Mouse (Mus musculus): ENCODE measurements at regions not wholly inside any gene's neighbourhood (a gene's known extent, or its start where the extent isn't known, plus 50 kb on each side); places are given as distances from the start of the nearest gene placed in this dataset.

DNA sequence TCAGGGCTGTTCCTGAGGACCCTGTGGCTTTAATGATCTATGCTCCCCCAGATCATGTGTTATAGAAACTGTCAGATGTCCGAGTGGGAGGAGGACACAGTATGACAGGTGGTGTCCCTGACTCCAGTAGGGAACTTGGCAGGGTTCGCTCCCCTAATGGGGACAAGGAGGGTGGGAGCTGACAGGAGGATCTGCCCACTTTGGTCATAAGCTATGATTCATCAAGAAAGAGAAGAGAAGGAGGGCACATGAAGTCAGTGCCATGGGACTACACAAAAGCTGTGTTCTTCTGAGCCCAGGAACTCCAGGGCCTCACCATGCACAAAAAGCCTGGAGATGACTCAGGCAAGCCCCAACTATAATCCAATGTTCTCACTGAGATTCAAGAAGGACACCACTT lies 162.2 kb upstream of the Brinp1 start:
- H3K4me3 ChIP-seq (replicated peaks) = no peak overlapping the region
- 51% methylated on average over 2 of the region's 2 CpGs for WGBS (ENCODE audit: insufficient replicate concordance)
- no peak for ATAC-seq (ENCODE audit: insufficient read depth)
- no peak overlapping the region for H3K4me2 ChIP-seq
- no peaks in the 10 kb centered on the region for H3K27me3 ChIP-seq
- no peaks in the 10 kb centered on the region for H3K4me1 ChIP-seq (replicated peaks)
- no peaks in the 10 kb centered on the region for H3K36me3 ChIP-seq (replicated peaks)
- no peaks in the 10 kb centered on the region for H3K9me3 ChIP-seq (replicated peaks)
- no peak overlapping the region for H3K27ac ChIP-seq (replicated peaks)
- H3K9ac ChIP-seq = no peak overlapping the region

DNA sequence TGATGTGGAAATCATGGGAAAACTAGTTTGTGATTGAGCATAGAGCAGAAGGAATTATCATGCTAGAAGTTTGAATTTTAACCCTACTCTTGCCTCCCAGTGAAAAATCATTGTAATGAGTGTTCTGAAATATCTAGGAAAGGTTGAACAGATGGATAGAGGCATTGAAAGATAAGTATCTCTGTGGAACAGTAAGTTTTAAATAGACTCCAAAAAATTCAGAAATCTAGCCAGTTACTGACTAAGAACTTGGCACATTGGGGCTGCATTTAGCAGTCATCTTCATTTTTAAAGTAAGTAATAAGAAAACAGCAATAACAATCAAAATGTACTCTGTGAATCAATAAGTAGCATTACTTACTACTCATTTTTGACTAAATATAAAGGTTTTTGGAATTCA lies 151.0 kb upstream of the Brinp1 start:
- Histone ChIP-seq H3K9ac (no peak overlapping the region), H3K27ac (replicated peaks) (no peak overlapping the region), H3K9me3 (replicated peaks) (no peaks in the 10 kb centered on the region), H3K4me2 (no peak overlapping the region), H3K4me1 (replicated peaks) (no peaks in the 10 kb centered on the region), H3K36me3 (replicated peaks) (no peaks in the 10 kb centered on the region), H3K27me3 (no peaks in the 10 kb centered on the region), H3K4me3 (replicated peaks) (no peak overlapping the region)
- no peak for ATAC-seq (ENCODE audit: insufficient read depth)

DNA sequence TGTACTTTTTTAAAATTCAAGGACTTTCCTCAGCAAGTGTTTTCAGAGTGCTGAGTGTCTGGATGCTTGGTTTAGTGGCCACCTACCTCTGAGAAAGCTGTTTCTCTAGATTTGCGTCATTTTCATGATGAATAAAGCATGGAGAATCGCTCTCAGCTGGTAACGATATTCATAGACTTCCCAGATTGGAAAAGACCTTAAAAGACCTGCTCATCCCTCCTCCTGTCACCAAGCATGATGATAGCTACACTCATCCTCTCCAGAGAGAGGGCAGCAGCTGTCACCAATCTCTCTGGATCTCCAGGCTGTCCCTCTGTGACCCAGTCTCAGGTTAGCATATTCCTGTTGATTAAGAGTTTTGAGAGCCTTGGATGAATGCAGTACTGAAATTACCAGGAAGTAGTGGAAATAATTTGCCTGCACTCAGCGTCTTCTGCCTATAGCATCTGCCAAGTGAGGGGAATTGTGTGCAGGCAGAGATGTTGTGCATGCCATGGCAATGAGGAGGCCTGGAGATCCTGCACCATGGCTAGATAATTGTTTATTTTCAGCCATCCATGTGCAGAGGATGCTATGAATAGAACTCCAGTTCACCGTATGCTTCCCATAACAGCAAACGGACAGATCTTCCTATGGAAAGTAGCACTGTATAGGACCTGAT lies 141.7 kb upstream of the Brinp1 start:
- H3K4me3 ChIP-seq (replicated peaks) = no peak overlapping the region
- no peak overlapping the region for H3K4me2 ChIP-seq
- H3K36me3 ChIP-seq (replicated peaks) = no peaks in the 10 kb centered on the region
- ATAC-seq (ENCODE audit: insufficient read depth) = no peak
- H3K27ac ChIP-seq (replicated peaks) = no peak overlapping the region
- 66% methylated on average over 6 of the region's 6 CpGs for WGBS (ENCODE audit: insufficient replicate concordance)
- no peaks in the 10 kb centered on the region for H3K9me3 ChIP-seq (replicated peaks)
- H3K27me3 ChIP-seq = no peaks in the 10 kb centered on the region
- no peak overlapping the region for H3K9ac ChIP-seq
- no peaks in the 10 kb centered on the region for H3K4me1 ChIP-seq (replicated peaks)

DNA sequence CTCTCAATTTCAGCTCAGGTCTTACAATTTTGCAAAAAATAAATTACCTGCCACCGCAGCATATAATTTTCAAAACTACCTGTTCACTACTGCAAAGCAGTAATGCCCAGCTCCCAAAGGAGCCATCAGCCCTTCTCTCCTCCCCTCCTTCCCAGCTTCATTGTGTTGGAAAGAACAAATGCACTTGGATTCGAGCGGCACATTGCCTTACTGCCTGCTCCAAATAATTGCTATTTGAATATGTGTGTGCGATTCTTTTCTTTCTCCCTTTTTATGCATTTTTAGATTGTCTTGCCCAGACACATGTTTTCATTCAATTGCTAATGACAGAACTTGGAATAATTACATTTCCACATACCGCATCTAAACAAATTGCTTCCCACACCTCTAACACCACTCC lies 123.9 kb upstream of the Brinp1 start:
- no peaks in the 10 kb centered on the region for H3K36me3 ChIP-seq (replicated peaks)
- WGBS (ENCODE audit: insufficient replicate concordance) = 71% methylated on average over 5 of the region's 5 CpGs
- no peaks in the 10 kb centered on the region for H3K4me1 ChIP-seq (replicated peaks)

DNA sequence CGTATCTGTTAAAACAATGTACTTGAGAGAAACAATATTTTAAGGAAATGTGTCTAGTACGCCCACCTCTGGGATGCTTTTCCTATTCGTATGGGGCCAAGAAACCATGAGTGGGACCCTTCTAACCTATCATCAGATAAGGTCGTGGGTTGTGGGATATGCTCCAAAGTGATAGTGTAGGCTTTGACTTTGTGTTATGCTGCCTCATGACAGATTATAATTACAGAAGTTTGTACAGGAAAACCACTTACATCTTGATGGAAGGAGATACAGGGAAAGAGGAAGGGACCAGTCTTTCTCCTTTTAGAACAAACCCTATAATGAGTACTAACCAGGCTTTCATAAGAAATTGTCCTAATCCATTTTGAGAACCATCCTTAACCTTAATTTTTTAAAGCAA lies 123.1 kb upstream of the Brinp1 start:
- Histone ChIP-seq H3K4me2 (no peak overlapping the region), H3K4me1 (replicated peaks) (no peaks in the 10 kb centered on the region), H3K9me3 (replicated peaks) (no peaks in the 10 kb centered on the region), H3K9ac (no peak overlapping the region), H3K27ac (replicated peaks) (no peak overlapping the region), H3K27me3 (no peaks in the 10 kb centered on the region), H3K4me3 (replicated peaks) (no peak overlapping the region), H3K36me3 (replicated peaks) (no peaks in the 10 kb centered on the region)
- WGBS (ENCODE audit: insufficient replicate concordance) = 15% methylated on average over 4 of the region's 4 CpGs
- ATAC-seq (ENCODE audit: insufficient read depth) = no peak

More for the DNA sequence above, 123.9 kb upstream of the Brinp1 start:
- Histone ChIP-seq H3K27me3 (no peaks in the 10 kb centered on the region), H3K9ac (no peak overlapping the region), H3K9me3 (replicated peaks) (no peaks in the 10 kb centered on the region), H3K27ac (replicated peaks) (no peak overlapping the region), H3K4me3 (replicated peaks) (no peak overlapping the region), H3K4me2 (no peak overlapping the region)
- no peak for ATAC-seq (ENCODE audit: insufficient read depth)

DNA sequence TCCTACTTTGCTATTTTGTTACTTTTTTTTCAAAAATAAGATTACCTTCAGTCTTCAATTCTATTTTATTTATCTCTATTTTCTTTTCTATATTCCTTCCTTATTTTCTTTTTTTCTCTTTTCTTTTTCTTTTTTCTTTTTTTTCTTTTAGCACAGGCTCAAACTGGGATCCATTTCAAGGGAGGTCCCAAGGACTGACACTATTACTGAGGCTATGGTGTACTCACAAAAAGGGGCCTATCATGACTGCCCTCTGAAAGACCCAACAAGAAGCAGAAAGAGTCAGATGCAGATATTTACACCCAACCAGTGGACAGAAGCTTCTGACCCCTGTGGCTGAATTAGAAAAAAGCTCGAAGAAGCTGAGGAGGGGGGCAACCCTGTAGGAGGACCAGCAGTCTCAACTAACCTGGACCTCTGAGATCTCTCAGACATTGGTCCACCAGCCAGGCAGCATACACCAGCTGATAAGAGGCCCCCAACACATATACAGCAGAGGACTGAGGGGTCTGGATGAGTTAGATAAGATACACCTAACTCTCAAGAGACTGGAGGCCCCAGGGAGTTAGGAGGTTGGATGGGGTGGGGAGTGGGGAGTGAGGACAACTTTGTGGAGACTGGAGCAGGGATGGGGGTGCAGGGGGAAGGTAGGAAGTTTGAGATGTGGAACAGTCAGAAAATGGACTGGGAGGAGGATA lies 85.6 kb upstream of the Brinp1 start:
- H3K4me3 ChIP-seq (replicated peaks) = no peak overlapping the region
- peaks cover 13% of the 10 kb centered on the region for H3K4me1 ChIP-seq (replicated peaks)
- peak; percentile 100 for ATAC-seq (ENCODE audit: insufficient read depth)
- H3K9ac ChIP-seq = no peak overlapping the region
- H3K36me3 ChIP-seq (replicated peaks) = no peaks in the 10 kb centered on the region
- 4% methylated on average over 1 of the region's 1 CpGs for WGBS (ENCODE audit: insufficient replicate concordance)
- peak overlapping the region; percentile 51 for H3K4me2 ChIP-seq
- peak overlapping the region; percentile 70; the same call in 1 of the 2 replicates for H3K27ac ChIP-seq (replicated peaks)
- no peaks in the 10 kb centered on the region for H3K9me3 ChIP-seq (replicated peaks)
- H3K27me3 ChIP-seq = no peaks in the 10 kb centered on the region

DNA sequence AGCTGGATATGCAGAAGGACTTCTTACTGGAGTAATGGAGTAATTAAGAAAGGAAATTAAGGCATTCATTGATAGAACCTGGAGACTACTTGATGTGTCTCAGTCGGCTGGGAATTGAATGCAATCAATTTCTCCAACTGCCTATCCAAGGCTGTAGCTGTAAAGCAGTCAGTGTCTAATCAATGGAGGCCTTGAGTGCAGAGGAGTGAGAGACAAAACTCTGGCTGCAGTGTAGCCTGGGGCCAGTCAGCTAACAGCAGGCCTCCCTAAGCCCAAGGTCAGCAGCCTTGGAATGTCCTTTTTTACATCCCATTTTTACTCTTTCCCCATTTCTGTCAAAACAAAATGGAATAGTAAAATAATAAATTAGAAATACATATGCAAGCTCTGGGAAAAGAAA lies 80.0 kb upstream of the Brinp1 start:
- Histone ChIP-seq H3K27me3 (no peaks in the 10 kb centered on the region), H3K27ac (replicated peaks) (no peak overlapping the region), H3K4me1 (replicated peaks) (peaks cover 8% of the 10 kb centered on the region), H3K36me3 (replicated peaks) (no peaks in the 10 kb centered on the region), H3K4me3 (replicated peaks) (no peak overlapping the region), H3K9ac (no peak overlapping the region), H3K4me2 (no peak overlapping the region), H3K9me3 (replicated peaks) (no peaks in the 10 kb centered on the region)
- 71% methylated on average over 1 of the region's 1 CpGs for WGBS (ENCODE audit: insufficient replicate concordance)
- no peak for ATAC-seq (ENCODE audit: insufficient read depth)

DNA sequence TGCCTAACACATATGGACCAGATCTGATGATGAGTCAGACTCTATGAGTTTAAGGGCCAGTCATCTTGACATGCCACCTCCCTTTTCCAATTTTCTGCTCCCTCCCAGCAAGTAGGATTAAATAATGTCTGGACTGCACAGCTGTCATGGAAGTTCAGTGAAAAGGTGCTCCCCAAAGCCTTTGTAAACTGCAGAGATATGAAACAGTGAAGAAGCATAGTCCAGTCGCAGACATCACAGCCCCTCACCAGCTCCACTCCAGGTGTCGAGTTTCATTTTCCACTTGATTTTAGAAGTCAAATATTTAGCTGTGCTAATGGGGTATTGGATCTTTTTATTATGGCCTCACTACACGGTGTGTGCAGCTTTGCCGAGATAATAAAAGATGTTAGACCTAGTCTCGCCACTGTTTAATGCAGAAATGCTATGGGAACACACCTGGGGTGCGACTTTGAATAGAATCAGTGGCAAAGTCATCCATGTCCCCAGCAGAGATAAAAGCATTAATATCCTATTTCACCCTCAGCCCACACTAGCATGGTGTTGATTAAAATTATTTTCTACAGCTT lies 66.0 kb upstream of the Brinp1 start:
- Histone ChIP-seq H3K36me3 (replicated peaks) (no peaks in the 10 kb centered on the region), H3K4me1 (replicated peaks) (no peaks in the 10 kb centered on the region), H3K27ac (replicated peaks) (no peak overlapping the region), H3K9ac (no peak overlapping the region), H3K27me3 (no peaks in the 10 kb centered on the region), H3K4me3 (replicated peaks) (no peak overlapping the region), H3K4me2 (no peak overlapping the region), H3K9me3 (replicated peaks) (no peaks in the 10 kb centered on the region)
- no peak for ATAC-seq (ENCODE audit: insufficient read depth)
- WGBS (ENCODE audit: insufficient replicate concordance) = 65% methylated on average over 6 of the region's 6 CpGs

DNA sequence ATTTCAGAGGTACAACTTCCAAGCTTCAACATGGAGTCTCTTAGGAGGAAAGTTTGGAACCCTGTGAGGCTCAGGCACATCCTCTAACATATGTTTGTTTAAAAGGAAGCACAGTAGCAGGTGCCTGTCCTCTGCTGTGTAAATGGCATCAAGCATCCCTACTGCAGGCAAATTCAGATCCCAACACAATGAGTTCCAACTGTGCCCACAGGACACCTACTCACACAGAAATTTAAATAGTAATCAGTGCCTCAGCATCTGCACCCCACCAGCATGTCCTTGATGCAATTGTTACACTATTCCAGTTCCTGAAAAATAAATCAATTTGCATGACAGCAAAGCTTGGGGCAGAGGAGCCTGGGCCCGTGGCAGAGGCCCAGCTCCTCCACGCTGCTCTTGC lies 61.2 kb upstream of the Brinp1 start:
- no peaks in the 10 kb centered on the region for H3K4me1 ChIP-seq (replicated peaks)
- no peaks in the 10 kb centered on the region for H3K9me3 ChIP-seq (replicated peaks)
- H3K27me3 ChIP-seq = no peaks in the 10 kb centered on the region
- no peaks in the 10 kb centered on the region for H3K36me3 ChIP-seq (replicated peaks)
- no peak overlapping the region for H3K4me2 ChIP-seq
- no peak overlapping the region for H3K4me3 ChIP-seq (replicated peaks)
- ATAC-seq (ENCODE audit: insufficient read depth) = no peak
- 36% methylated on average over 2 of the region's 2 CpGs for WGBS (ENCODE audit: insufficient replicate concordance)
- no peak overlapping the region for H3K27ac ChIP-seq (replicated peaks)
- no peak overlapping the region for H3K9ac ChIP-seq
